13 mouse cellular contexts compared by ENCODE assay signal in the genomic region with DNA sequence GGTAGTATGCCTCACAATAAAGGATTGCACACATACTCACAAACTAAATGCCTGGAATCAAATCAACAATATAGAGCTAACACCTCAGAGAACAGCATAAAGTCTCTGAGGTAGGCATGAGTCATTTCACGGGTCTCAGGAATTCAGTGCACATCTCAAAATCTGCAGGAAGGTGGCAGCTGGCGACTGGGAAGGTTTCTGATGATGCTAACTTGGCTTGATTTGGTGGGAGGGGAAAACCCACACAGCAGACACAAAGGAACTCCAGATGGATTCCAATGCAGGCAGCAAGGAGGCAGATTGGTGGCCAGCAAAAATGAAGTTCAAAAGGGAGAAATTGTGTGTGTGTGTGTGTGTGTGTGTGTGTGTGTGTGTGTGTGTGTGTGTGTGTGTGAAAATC.
A peak's percentile ranks its signal among the peaks of the same experiment; 100 is the strongest.
DNase-seq lines count a peak whose midpoint lies in the region; ATAC-seq and TF ChIP-seq lines count a peak whose summit lies in the region.
"Had no signal": no experiment of that assay in that cellular context is flagged by ENCODE, and none has a peak within 500 bp of the region (broad histone marks: within the 10 kb centered on the region; RNA-seq: fewer than 3 reads in every experiment).

No protein-coding gene starts in this region.

- no peak overlapping the region for H3K4me3 ChIP-seq in forebrain, postnatal 0 days (ENCODE audit: low read depth, low read length)
- no peak overlapping the region for H3K4me3 ChIP-seq in forebrain, embryonic 15.5 days
- H3K4me3 ChIP-seq in neural tube, embryonic 15.5 days (replicated peaks), result no peak overlapping the region
- H3K4me3 ChIP-seq: embryonic facial prominence, embryonic 13.5 days; forebrain, embryonic 13.5 days; hindbrain, embryonic 15.5 days; liver, embryonic 15.5 days had no signal

- no peak overlapping the region for H3K9ac ChIP-seq in forebrain, postnatal 0 days
- no peak overlapping the region for H3K9ac ChIP-seq in forebrain, embryonic 15.5 days (replicated peaks)
- H3K9ac ChIP-seq in neural tube, embryonic 15.5 days (replicated peaks), result no peak overlapping the region
- H3K9ac ChIP-seq: embryonic facial prominence, embryonic 13.5 days; forebrain, embryonic 13.5 days; hindbrain, embryonic 15.5 days; liver, embryonic 15.5 days had no signal

- no peaks in the 10 kb centered on the region for H3K9me3 ChIP-seq in forebrain, postnatal 0 days (ENCODE audit: low read length)
- no peaks in the 10 kb centered on the region for H3K9me3 ChIP-seq in forebrain, embryonic 15.5 days
- H3K9me3 ChIP-seq in neural tube, embryonic 15.5 days (replicated peaks), result no peaks in the 10 kb centered on the region
- H3K9me3 ChIP-seq: embryonic facial prominence, embryonic 13.5 days; hindbrain, embryonic 15.5 days; liver, embryonic 15.5 days had no signal

- ATAC-seq in forebrain, postnatal 0 days, result no peak
- no peak for ATAC-seq in forebrain, embryonic 15.5 days (replicated peaks)
- no peak for ATAC-seq in neural tube, embryonic 15.5 days (ENCODE audit: low FRiP score)
- ATAC-seq: forebrain, embryonic 13.5 days had no signal

- H3K27me3 ChIP-seq in forebrain, postnatal 0 days (ENCODE audit: insufficient read depth, low read length), result no peaks in the 10 kb centered on the region
- no peaks in the 10 kb centered on the region for H3K27me3 ChIP-seq in forebrain, embryonic 15.5 days
- no peaks in the 10 kb centered on the region for H3K27me3 ChIP-seq in neural tube, embryonic 15.5 days (replicated peaks)
- H3K27me3 ChIP-seq: embryonic facial prominence, embryonic 13.5 days; forebrain, embryonic 13.5 days; hindbrain, embryonic 15.5 days; liver, embryonic 15.5 days had no signal

- H3K4me2 ChIP-seq in forebrain, postnatal 0 days (ENCODE audit: low read depth), result no peak overlapping the region
- no peak overlapping the region for H3K4me2 ChIP-seq in forebrain, embryonic 15.5 days (replicated peaks)
- no peak overlapping the region for H3K4me2 ChIP-seq in neural tube, embryonic 15.5 days
- H3K4me2 ChIP-seq: embryonic facial prominence, embryonic 13.5 days; forebrain, embryonic 13.5 days; hindbrain, embryonic 15.5 days; liver, embryonic 15.5 days had no signal

- no peak overlapping the region for H3K27ac ChIP-seq in forebrain, postnatal 0 days (ENCODE audit: low read depth, low read length)
- H3K27ac ChIP-seq in forebrain, embryonic 15.5 days (replicated peaks), result no peak overlapping the region
- no peak overlapping the region for H3K27ac ChIP-seq in neural tube, embryonic 15.5 days (replicated peaks)
- H3K27ac ChIP-seq: embryonic facial prominence, embryonic 13.5 days; forebrain, embryonic 13.5 days; hindbrain, embryonic 15.5 days; liver, embryonic 15.5 days had no signal

- no peaks in the 10 kb centered on the region for H3K4me1 ChIP-seq in forebrain, postnatal 0 days (ENCODE audit: insufficient read depth)
- no peaks in the 10 kb centered on the region for H3K4me1 ChIP-seq in forebrain, embryonic 15.5 days
- no peaks in the 10 kb centered on the region for H3K4me1 ChIP-seq in neural tube, embryonic 15.5 days
- H3K4me1 ChIP-seq: forebrain, embryonic 13.5 days; hindbrain, embryonic 15.5 days; liver, embryonic 15.5 days had no signal

- no peak for TF ChIP-seq CTCF in forebrain, postnatal 0 days (IDR thresholded peaks at IDR 0.05; ENCODE audit: low read depth)

- peak; percentile 33 for DNase-seq in forebrain, postnatal 0 days
- peak; percentile 30 for DNase-seq in 3T3-L1 (ENCODE audit: low read depth, low spot score)
- DNase-seq in layer of hippocampus, adult 11-12 months (ENCODE audit: low spot score), result peak; percentile 35
- peak; percentile 27 to 79 for DNase-seq in left cerebral cortex, adult 9 months (ENCODE audit: low spot score in 2 of 2)
- no peak for DNase-seq in urinary bladder, postnatal 25 days (ENCODE audit: low spot score)
- no peak for DNase-seq in urinary bladder, adult 2 months (ENCODE audit: low spot score)
- DNase-seq: spleen, adult 18-20 months had no signal

- no peaks in the 10 kb centered on the region for H3K36me3 ChIP-seq in forebrain, postnatal 0 days (ENCODE audit: insufficient read depth)
- H3K36me3 ChIP-seq in forebrain, embryonic 15.5 days, result no peaks in the 10 kb centered on the region
- H3K36me3 ChIP-seq in neural tube, embryonic 15.5 days, result no peaks in the 10 kb centered on the region
- H3K36me3 ChIP-seq: embryonic facial prominence, embryonic 13.5 days; hindbrain, embryonic 15.5 days; liver, embryonic 15.5 days had no signal

- 50% methylated on average over 2 of the region's 2 CpGs for WGBS in forebrain, postnatal 0 days
- WGBS in forebrain, embryonic 15.5 days, result 75% methylated on average over 2 of the region's 2 CpGs
- 73% methylated on average over 2 of the region's 2 CpGs for WGBS in neural tube, embryonic 15.5 days

Comparison
In these comparisons a context has a peak if more than half of its experiments do, and no peak if none do; other contexts are left out.
1. DNase-seq: peak in forebrain, postnatal 0 days (single experiment), 3T3-L1 (single experiment), layer of hippocampus, adult 11-12 months (single experiment) and left cerebral cortex, adult 9 months (2 of 2); none in urinary bladder, postnatal 25 days (single experiment) and urinary bladder, adult 2 months (single experiment).